Mouse (Mus musculus) lung, postnatal 10 days (tissue): ENCODE results near the gene Plcb2.

Source experiments
- DNase-seq: peaks from one replicate; pipeline ENCODE4 v3.0.0; 2021

Plcb2 gene

GRCm38 (mm10) chr2:118749341-118749884 lies 21.2 kb upstream of the Plcb2 start:
- no peak for DNase-seq

GRCm38 (mm10) chr2:118747301-118747960 lies 19.2 kb upstream of the Plcb2 start:
- DNase-seq, result peak; percentile 75

GRCm38 (mm10) chr2:118745915-118746901 lies 18.0 kb upstream of the Plcb2 start:
- DNase-seq, result peak; percentile 49

- DNase-seq, result peak; percentile 94
Measured at GRCm38 (mm10) chr2:118745232-118745884, 17.1 kb upstream of the Plcb2 start, which contains the start of gene Inafm2. TSS of gene Inafm2 (plus strand) at chr2:118745758.

GRCm38 (mm10) chr2:118744621-118745020 lies 16.4 kb upstream of the Plcb2 start:
- DNase-seq, result no peak

GRCm38 (mm10) chr2:118743261-118743943 lies 15.2 kb upstream of the Plcb2 start:
- DNase-seq, result peak; percentile 68

- no peak for DNase-seq
Measured at GRCm38 (mm10) chr2:118741183-118741582, 12.9 kb upstream of the Plcb2 start.

GRCm38 (mm10) chr2:118740341-118740740 lies 12.1 kb upstream of the Plcb2 start:
- DNase-seq, result no peak

- DNase-seq, result no peak
Measured at GRCm38 (mm10) chr2:118733341-118733740, 5.1 kb upstream of the Plcb2 start.

GRCm38 (mm10) chr2:118731981-118732380 lies 3.7 kb upstream of the Plcb2 start:
- no peak for DNase-seq

- peak; percentile 90 for DNase-seq
Measured at GRCm38 (mm10) chr2:118730622-118730915, 2.3 kb upstream of the Plcb2 start.

- DNase-seq, result no peak
Measured at GRCm38 (mm10) chr2:118729816-118730621, 1.8 kb upstream of the Plcb2 start.

- DNase-seq, result no peak
Measured at GRCm38 (mm10) chr2:118729194-118729593, 956 bp upstream of the Plcb2 start.

- peak; percentile 65 for DNase-seq
Measured at GRCm38 (mm10) chr2:118727911-118728310, 327 bp downstream of the Plcb2 start.

- no peak for DNase-seq
Measured at GRCm38 (mm10) chr2:118726873-118727272, 1.4 kb downstream of the Plcb2 start.

- DNase-seq, result no peak
Measured at GRCm38 (mm10) chr2:118725511-118725910, 2.7 kb downstream of the Plcb2 start.

GRCm38 (mm10) chr2:118723693-118724486 lies 4.3 kb downstream of the Plcb2 start:
- DNase-seq, result no peak

GRCm38 (mm10) chr2:118716677-118717076 lies 11.6 kb downstream of the Plcb2 start:
- no peak for DNase-seq

- DNase-seq, result no peak
Measured at GRCm38 (mm10) chr2:118714230-118714629, 14.0 kb downstream of the Plcb2 start.

GRCm38 (mm10) chr2:118713631-118714030 lies 14.6 kb downstream of the Plcb2 start:
- DNase-seq, result no peak

- DNase-seq, result peak; percentile 68
Measured at GRCm38 (mm10) chr2:118711038-118711494, 17.2 kb downstream of the Plcb2 start.
